Mouse (Mus musculus) ovary, postnatal 36 days (tissue): Measurements from ENCODE around the gene Ppp1r12b.
A peak's percentile ranks its signal among the peaks of the same experiment; 100 is the strongest.

Experiments used
- DNase-seq: peaks from one replicate; pipeline ENCODE4 v3.0.0; 2022; ENCODE audit warnings: low spot score, mixed read lengths

The Ppp1r12b gene

DNA sequence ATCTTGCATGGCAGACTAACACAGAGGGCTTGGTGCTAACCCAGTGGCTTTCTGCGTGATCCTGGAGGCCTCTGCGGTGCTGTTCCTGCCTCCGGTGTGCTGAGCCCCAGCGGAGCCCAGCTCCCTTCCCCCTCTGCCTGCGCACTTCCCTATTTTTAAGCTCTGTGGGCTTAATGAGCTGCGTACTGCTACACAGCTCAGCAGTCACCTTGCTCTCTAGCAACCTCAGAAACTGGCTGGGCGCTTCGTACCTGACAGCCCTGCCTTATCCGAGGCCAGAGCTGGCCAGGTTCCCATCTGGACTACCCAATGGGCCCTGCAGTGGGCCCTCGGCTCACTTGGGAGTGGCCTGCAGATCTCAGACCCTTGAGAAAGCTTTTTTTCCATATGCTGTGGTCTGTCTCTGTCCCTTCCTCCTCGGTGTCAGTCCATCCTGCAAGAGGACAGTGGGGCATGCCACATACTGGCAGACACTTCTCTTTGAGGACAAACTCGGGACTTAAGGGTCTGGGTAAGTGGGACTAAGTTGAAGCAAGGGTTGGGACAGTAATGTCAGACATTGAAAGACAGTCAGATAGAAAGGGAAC lies 235.9 kb downstream of the Ppp1r12b start:
- DNase-seq: no peak

- no peak for DNase-seq
Measured at GRCm38 (mm10) chr1:134715092-134715491, 240.7 kb downstream of the Ppp1r12b start.

- no peak for DNase-seq
Measured at GRCm38 (mm10) chr1:134714166-134714565, 241.6 kb downstream of the Ppp1r12b start.

GRCm38 (mm10) chr1:134713421-134713969 lies 242.2 kb downstream of the Ppp1r12b start:
- DNase-seq: no peak

DNA sequence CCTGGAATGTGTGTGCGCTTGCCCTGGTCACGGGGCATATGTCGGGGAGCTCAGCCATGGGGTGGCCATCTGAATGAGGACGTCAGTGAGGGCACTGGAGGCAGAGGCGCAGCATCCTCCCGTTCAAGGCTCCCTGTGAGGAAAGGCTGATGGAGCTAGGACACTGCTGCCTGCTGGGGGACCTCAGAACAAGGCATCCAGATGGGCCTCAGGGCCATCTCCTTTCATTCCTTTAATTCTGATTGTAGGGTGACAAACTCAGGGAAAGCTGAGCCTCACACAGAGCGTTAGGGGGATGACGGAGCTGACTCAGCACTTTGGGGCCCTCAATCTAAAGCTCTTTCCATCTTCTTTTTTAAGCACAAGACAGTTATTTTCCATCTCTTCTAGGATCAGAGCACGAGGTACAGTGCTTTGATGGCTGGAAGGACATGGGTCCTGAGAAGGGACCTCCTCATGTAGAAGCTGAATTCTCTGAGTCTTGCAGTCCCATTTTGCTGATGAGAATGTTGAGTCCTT lies 242.9 kb downstream of the Ppp1r12b start:
- no peak for DNase-seq

DNA sequence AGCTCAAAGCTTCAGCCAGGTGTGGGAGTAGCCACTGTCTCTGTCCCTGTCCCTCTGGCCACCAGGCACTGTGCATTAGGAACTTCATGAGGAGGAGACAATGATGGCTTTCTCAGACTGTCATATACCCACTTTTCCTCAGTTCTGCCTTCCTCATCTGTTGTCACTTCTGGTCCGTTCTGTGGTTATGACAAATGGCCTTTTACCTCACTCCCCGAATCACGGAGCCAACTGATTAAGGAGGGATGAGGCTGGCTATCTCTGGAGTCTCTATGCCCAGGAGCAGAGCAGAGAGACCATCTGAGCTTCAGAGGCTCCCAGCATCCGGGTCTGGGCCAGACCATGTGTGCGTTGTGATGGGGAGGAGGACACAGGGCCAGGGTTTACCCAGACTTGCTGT lies 244.1 kb downstream of the Ppp1r12b start:
- no peak for DNase-seq

- no peak for DNase-seq
Measured at GRCm38 (mm10) chr1:134711061-134711460, 244.7 kb downstream of the Ppp1r12b start.

- DNase-seq: peak; percentile 59
Measured at GRCm38 (mm10) chr1:134709411-134710306, 246.1 kb downstream of the Ppp1r12b start.

DNA sequence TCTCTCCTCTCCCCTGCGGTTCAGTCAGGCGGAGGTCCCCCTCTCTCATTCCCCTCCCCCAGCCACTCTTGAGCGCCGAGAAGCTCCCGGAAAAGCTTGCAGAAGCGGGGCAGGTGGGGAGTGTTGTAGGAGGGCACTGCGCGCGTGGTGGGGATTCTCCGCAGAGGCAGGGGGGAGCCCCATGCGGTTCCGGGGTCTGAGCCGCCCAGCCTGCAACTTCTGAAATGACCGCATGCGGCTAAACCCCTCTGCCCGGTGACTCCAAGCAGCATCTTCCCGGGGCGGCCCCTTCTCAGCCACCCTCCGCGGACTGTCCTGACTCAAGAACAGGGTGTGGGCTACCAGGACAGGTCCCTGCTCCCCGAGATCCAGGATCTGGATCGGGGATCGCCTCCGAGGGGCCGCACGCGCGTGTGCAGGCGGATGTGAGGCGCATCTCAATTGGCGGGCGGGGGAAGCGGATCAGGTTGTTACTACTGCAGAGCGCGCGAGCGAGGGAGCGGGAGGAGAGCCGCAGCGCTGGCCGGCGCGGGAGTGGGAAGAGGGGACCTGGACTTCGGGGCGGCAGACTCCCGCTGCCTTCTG lies 246.8 kb downstream of the Ppp1r12b start:
- DNase-seq: no peak

DNA sequence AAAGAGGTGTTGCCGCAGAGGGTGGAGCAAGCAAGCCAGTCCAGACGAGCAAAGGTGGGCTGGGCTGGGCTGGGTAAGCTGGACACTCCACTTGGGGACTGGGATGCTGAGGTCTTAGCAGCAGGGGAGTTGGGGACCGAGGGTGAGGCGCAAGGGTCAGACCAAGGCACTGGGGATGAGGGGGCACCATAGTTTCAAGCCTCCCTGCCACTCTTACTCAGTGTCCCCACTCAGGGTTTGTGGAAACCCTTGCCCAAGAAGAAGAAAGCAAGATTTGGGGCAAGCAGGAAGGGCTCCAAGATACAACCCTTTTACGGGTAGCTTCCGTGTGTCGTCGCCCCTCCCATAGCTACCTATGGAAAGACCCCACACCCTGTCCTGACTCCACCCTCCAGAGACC lies 247.5 kb downstream of the Ppp1r12b start:
- DNase-seq: no peak

- DNase-seq: no peak
Measured at GRCm38 (mm10) chr1:134707516-134707915, 248.2 kb downstream of the Ppp1r12b start.

DNA sequence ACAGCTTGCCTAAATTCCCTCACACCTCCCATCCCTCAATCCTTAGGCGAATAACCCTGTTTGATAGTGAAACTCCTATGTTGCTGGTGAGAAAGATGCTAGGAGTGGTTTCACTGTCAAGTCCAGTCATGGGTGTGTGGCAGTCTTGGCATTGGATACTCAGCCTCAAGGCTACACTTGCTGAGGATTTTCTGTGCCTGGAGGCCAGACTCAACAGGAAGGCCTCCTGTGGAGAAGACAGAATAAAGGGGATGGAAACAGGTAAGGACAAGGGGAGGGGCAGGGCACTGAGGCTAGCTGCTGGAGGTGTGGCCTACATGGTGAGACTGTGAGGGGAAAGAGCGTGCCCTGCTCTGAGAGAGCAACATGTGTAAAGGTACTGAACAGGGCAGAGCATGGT lies 249.2 kb downstream of the Ppp1r12b start:
- DNase-seq: no peak
